Mouse (Mus musculus): ENCODE measurements around the gene Pramef20. TPM values are rescaled to one million over a fixed set of nuclear protein-coding genes. Genes with fewer than 3 reads are reported as not detected.
"Not testable (repeated sequence)": the region's sequence is repeated elsewhere in the genome, so short reads cannot be mapped to it uniquely, and the experiment has no call there.

Pramef20 gene
- polyA plus RNA-seq, 1 experiment from 2014 or later, result not detected

- H3K27me3 ChIP-seq (ENCODE audit: control insufficient read depth, insufficient read depth, low read length); H3K4me2 ChIP-seq (replicated peaks; ENCODE audit: low read depth, low read length); H3K27ac ChIP-seq (ENCODE audit: low read length); ATAC-seq (ENCODE audit: insufficient number of reproducible peaks, insufficient read depth, low FRiP score, low read depth); H3K36me3 ChIP-seq (ENCODE audit: control insufficient read depth, insufficient read depth, low read length); H3K4me3 ChIP-seq (ENCODE audit: low read depth, low read length); H3K9ac ChIP-seq (replicated peaks; ENCODE audit: low read depth, low read length); H3K4me1 ChIP-seq (ENCODE audit: control insufficient read depth, insufficient read depth, low read length); H3K9me3 ChIP-seq (ENCODE audit: control insufficient read depth, low read depth, low read length): not testable (repeated sequence)
- WGBS, result 88% methylated on average over 2 of the region's 3 CpGs
These were observed 41.9 kb downstream of the Pramef20 start for GRCm38 (mm10) chr4:144335856-144336255.

- H3K9ac ChIP-seq (replicated peaks; ENCODE audit: low read depth, low read length); H3K27me3 ChIP-seq (ENCODE audit: control insufficient read depth, insufficient read depth, low read length); H3K27ac ChIP-seq (ENCODE audit: low read length); H3K36me3 ChIP-seq (ENCODE audit: control insufficient read depth, insufficient read depth, low read length); H3K4me2 ChIP-seq (replicated peaks; ENCODE audit: low read depth, low read length); H3K9me3 ChIP-seq (ENCODE audit: control insufficient read depth, low read depth, low read length); ATAC-seq (ENCODE audit: insufficient number of reproducible peaks, insufficient read depth, low FRiP score, low read depth); H3K4me3 ChIP-seq (ENCODE audit: low read depth, low read length); H3K4me1 ChIP-seq (ENCODE audit: control insufficient read depth, insufficient read depth, low read length): not testable (repeated sequence)
- WGBS, result 54% methylated on average over 4 of the region's 4 CpGs
These were observed 47.8 kb downstream of the Pramef20 start, which contains the start of gene Gm13128 for GRCm38 (mm10) chr4:144329949-144330348. TSS of gene Gm13128 (plus strand) at chr4:144330249.

Other genes with a start within 250 kb of the Pramef20 start
- not detected in 2 replicates for gene Oog3, start 215.3 kb downstream of the Pramef20 start, polyA plus RNA-seq (2014; fragmentation: Nextera tagmentation; extraction: Ambion mirVana)
- not detected in 2 replicates for gene Oog2, start 187.2 kb downstream of the Pramef20 start, polyA plus RNA-seq (2014; fragmentation: Nextera tagmentation; extraction: Ambion mirVana)
- gene C87977, start 164.6 kb downstream of the Pramef20 start, polyA plus RNA-seq (2014; fragmentation: Nextera tagmentation; extraction: Ambion mirVana), result not detected in 2 replicates
- gene Pramel5, start 97.4 kb downstream of the Pramef20 start, polyA plus RNA-seq (2014; fragmentation: Nextera tagmentation; extraction: Ambion mirVana), result not detected in 2 replicates
- gene Gm13128, start 47.7 kb downstream of the Pramef20 start, polyA plus RNA-seq (2014; fragmentation: Nextera tagmentation; extraction: Ambion mirVana), result not detected in 2 replicates
- gene Gm13119, start 20.0 kb downstream of the Pramef20 start, polyA plus RNA-seq (2014; fragmentation: Nextera tagmentation; extraction: Ambion mirVana), result not detected in 2 replicates
- gene Pramef12, start 30.5 kb upstream of the Pramef20 start, polyA plus RNA-seq (2014; fragmentation: Nextera tagmentation; extraction: Ambion mirVana), result 0.13 and 0.31 TPM in 2 replicates
- not detected in 2 replicates for gene 1700012P22Rik, start 60.8 kb upstream of the Pramef20 start, polyA plus RNA-seq (2014; fragmentation: Nextera tagmentation; extraction: Ambion mirVana)
- gene Gm9944, start 75.4 kb upstream of the Pramef20 start, polyA plus RNA-seq (2014; fragmentation: Nextera tagmentation; extraction: Ambion mirVana), result not detected in 2 replicates
- gene Aadacl3, start 85.8 kb upstream of the Pramef20 start, polyA plus RNA-seq (2014; fragmentation: Nextera tagmentation; extraction: Ambion mirVana), result not detected in 2 replicates
- gene 9430007A20Rik, start 141.9 kb upstream of the Pramef20 start, polyA plus RNA-seq (2014; fragmentation: Nextera tagmentation; extraction: Ambion mirVana), result not detected in 2 replicates
- gene Gm13124, start 187.2 kb upstream of the Pramef20 start, polyA plus RNA-seq (2014; fragmentation: Nextera tagmentation; extraction: Ambion mirVana), result not detected in 2 replicates
- not detected in 2 replicates for gene Aadacl4, start 235.8 kb upstream of the Pramef20 start, polyA plus RNA-seq (2014; fragmentation: Nextera tagmentation; extraction: Ambion mirVana)